Mouse (Mus musculus) kidney, postnatal 14 days (tissue): ENCODE results near the gene 1700010B08Rik.

Source experiments
- DNase-seq: peaks from one replicate; pipeline ENCODE4 v3.0.0; 2022; ENCODE audit warnings: mixed read lengths

1700010B08Rik gene

GRCm38 (mm10) chr2:173724382-173724781 lies 5.2 kb downstream of the 1700010B08Rik start:
- no peak for DNase-seq

- DNase-seq: no peak
These were observed 6.0 kb downstream of the 1700010B08Rik start for GRCm38 (mm10) chr2:173724940-173725807.

- DNase-seq: no peak
These were observed 6.6 kb downstream of the 1700010B08Rik start for GRCm38 (mm10) chr2:173725819-173726218.

- no peak for DNase-seq
These were observed 11.3 kb downstream of the 1700010B08Rik start for GRCm38 (mm10) chr2:173730444-173730966.

GRCm38 (mm10) chr2:173734426-173734825 lies 15.2 kb downstream of the 1700010B08Rik start:
- DNase-seq: no peak

- peak; percentile 99 for DNase-seq
These were observed 18.2 kb downstream of the 1700010B08Rik start, which contains the start of gene Vapb for GRCm38 (mm10) chr2:173737222-173737989. TSS of gene Vapb (plus strand) at chr2:173737511.

- DNase-seq: no peak
These were observed 19.0 kb downstream of the 1700010B08Rik start for GRCm38 (mm10) chr2:173738232-173738631.

- DNase-seq: no peak
These were observed 19.9 kb downstream of the 1700010B08Rik start for GRCm38 (mm10) chr2:173739107-173739506.

GRCm38 (mm10) chr2:173742090-173742489 lies 22.9 kb downstream of the 1700010B08Rik start:
- DNase-seq: peak; percentile 20

- DNase-seq: no peak
These were observed 23.5 kb downstream of the 1700010B08Rik start for GRCm38 (mm10) chr2:173742744-173743143.

- DNase-seq: no peak
These were observed 25.0 kb downstream of the 1700010B08Rik start for GRCm38 (mm10) chr2:173744070-173744815.

- no peak for DNase-seq
These were observed 29.9 kb downstream of the 1700010B08Rik start for GRCm38 (mm10) chr2:173748961-173749659.

GRCm38 (mm10) chr2:173755433-173756144 lies 36.4 kb downstream of the 1700010B08Rik start:
- no peak for DNase-seq

- no peak for DNase-seq
These were observed 38.5 kb downstream of the 1700010B08Rik start for GRCm38 (mm10) chr2:173757624-173758155.

- no peak for DNase-seq
These were observed 41.4 kb downstream of the 1700010B08Rik start for GRCm38 (mm10) chr2:173760607-173761006.

GRCm38 (mm10) chr2:173764629-173765028 lies 45.4 kb downstream of the 1700010B08Rik start:
- DNase-seq: no peak

GRCm38 (mm10) chr2:173767959-173768595 lies 48.9 kb downstream of the 1700010B08Rik start:
- DNase-seq: no peak

GRCm38 (mm10) chr2:173769183-173769582 lies 50.0 kb downstream of the 1700010B08Rik start:
- no peak for DNase-seq

- DNase-seq: no peak
These were observed 51.4 kb downstream of the 1700010B08Rik start for GRCm38 (mm10) chr2:173770620-173771019.
